In genomic region chr2:168005616-168006015, GRCm38 (mm10) we compare ENCODE assay signal across 12 mouse cellular contexts. TPM values are rescaled to one million over a fixed set of nuclear protein-coding genes. Genes with fewer than 3 reads are reported as not detected.
A peak's percentile ranks its signal among the peaks of the same experiment; 100 is the strongest.
DNase-seq lines count a peak whose midpoint lies in the region; ATAC-seq and TF ChIP-seq lines count a peak whose summit lies in the region.
"Had no signal": no experiment of that assay in that cellular context is flagged by ENCODE, and none has a peak within 500 bp of the region (broad histone marks: within the 10 kb centered on the region; RNA-seq: fewer than 3 reads in every experiment).

No protein-coding gene starts in this region.

- no peak overlapping the region for H3K27ac ChIP-seq in lung, embryonic 16.5 days (ENCODE audit: low read length)
- no peak overlapping the region for H3K27ac ChIP-seq in lung, postnatal 0 days (ENCODE audit: low read length)
- H3K27ac ChIP-seq in left cerebral cortex, adult 2 months, result no peak overlapping the region
- no peak overlapping the region for H3K27ac ChIP-seq in forebrain, embryonic 12.5 days
- H3K27ac ChIP-seq in hindbrain, postnatal 0 days, result no peak overlapping the region
- H3K27ac ChIP-seq: hindbrain, embryonic 14.5 days had no signal

- peaks cover 1% of the 10 kb centered on the region; the same call in 1 of the 2 replicates for H3K9me3 ChIP-seq in lung, embryonic 16.5 days (ENCODE audit: control insufficient read depth, low read length)
- H3K9me3 ChIP-seq in lung, postnatal 0 days (ENCODE audit: low read length), result no peaks in the 10 kb centered on the region
- H3K9me3 ChIP-seq in forebrain, embryonic 12.5 days, result peaks cover under 1% of the 10 kb centered on the region; the same call in 1 of the 2 replicates
- H3K9me3 ChIP-seq in hindbrain, postnatal 0 days (ENCODE audit: low read length), result no peaks in the 10 kb centered on the region

- no peak overlapping the region for H3K9ac ChIP-seq in lung, embryonic 16.5 days (ENCODE audit: low read length)
- no peak overlapping the region for H3K9ac ChIP-seq in lung, postnatal 0 days (replicated peaks; ENCODE audit: low read depth)
- H3K9ac ChIP-seq in forebrain, embryonic 12.5 days, result no peak overlapping the region
- H3K9ac ChIP-seq in hindbrain, postnatal 0 days (replicated peaks; ENCODE audit: low read length), result no peak overlapping the region
- H3K9ac ChIP-seq: hindbrain, embryonic 14.5 days; limb, embryonic 12.5 days had no signal

- no peaks in the 10 kb centered on the region for H3K27me3 ChIP-seq in lung, embryonic 16.5 days (ENCODE audit: control insufficient read depth, insufficient read depth, low read depth, low read length)
- no peaks in the 10 kb centered on the region for H3K27me3 ChIP-seq in lung, postnatal 0 days (replicated peaks; ENCODE audit: insufficient read depth, low read length)
- no peaks in the 10 kb centered on the region for H3K27me3 ChIP-seq in forebrain, embryonic 12.5 days
- H3K27me3 ChIP-seq in hindbrain, postnatal 0 days (ENCODE audit: insufficient read depth, low read length), result no peaks in the 10 kb centered on the region
- H3K27me3 ChIP-seq: limb, embryonic 12.5 days had no signal

- H3K4me3 ChIP-seq in lung, embryonic 16.5 days (ENCODE audit: low read length), result no peak overlapping the region
- H3K4me3 ChIP-seq in lung, adult 2 months (replicated peaks; ENCODE audit: extremely low read depth, low read depth, low read length), result no peak overlapping the region
- H3K4me3 ChIP-seq in lung, postnatal 0 days (ENCODE audit: low read depth, low read length), result no peak overlapping the region
- no peak overlapping the region for H3K4me3 ChIP-seq in left cerebral cortex, adult 2 months
- no peak overlapping the region for H3K4me3 ChIP-seq in forebrain, embryonic 12.5 days (replicated peaks)
- no peak overlapping the region for H3K4me3 ChIP-seq in hindbrain, postnatal 0 days (ENCODE audit: low read length)
- H3K4me3 ChIP-seq: limb, embryonic 12.5 days had no signal

- TF ChIP-seq POLR2A in lung, adult 2 months (IDR thresholded peaks at IDR 0.05; ENCODE audit: borderline replicate concordance, extremely low read depth, low read depth, low read length), result no peak

- no peak overlapping the region for H3K4me2 ChIP-seq in lung, embryonic 16.5 days (ENCODE audit: low read depth, low read length)
- H3K4me2 ChIP-seq in lung, postnatal 0 days (replicated peaks; ENCODE audit: low read depth, low read length), result no peak overlapping the region
- no peak overlapping the region for H3K4me2 ChIP-seq in forebrain, embryonic 12.5 days
- H3K4me2 ChIP-seq in hindbrain, postnatal 0 days (ENCODE audit: low read depth, low read length), result no peak overlapping the region
- H3K4me2 ChIP-seq: hindbrain, embryonic 14.5 days; limb, embryonic 12.5 days had no signal

- no peak for TF ChIP-seq CTCF in lung, adult 2 months (IDR thresholded peaks at IDR 0.05; ENCODE audit: insufficient read depth, low read length)
- no peak for TF ChIP-seq CTCF in lung, postnatal 0 days (IDR thresholded peaks at IDR 0.05)
- no peak for TF ChIP-seq CTCF in left cerebral cortex, adult 2 months (IDR thresholded peaks at IDR 0.05)
- no peak for TF ChIP-seq CTCF in hindbrain, postnatal 0 days (IDR thresholded peaks at IDR 0.05; ENCODE audit: low read depth)

- H3K4me1 ChIP-seq in lung, embryonic 16.5 days (replicated peaks; ENCODE audit: control insufficient read depth, insufficient read depth, low read length), result peaks cover 14% of the 10 kb centered on the region
- H3K4me1 ChIP-seq in lung, adult 2 months (ENCODE audit: control insufficient read depth, insufficient read depth, low read length), result peaks cover 8% of the 10 kb centered on the region
- peaks cover 7% of the 10 kb centered on the region; the same call in 1 of the 2 replicates for H3K4me1 ChIP-seq in lung, postnatal 0 days (ENCODE audit: insufficient read depth, low read depth, low read length)
- peaks cover 8% of the 10 kb centered on the region; the same call in 1 of the 2 replicates for H3K4me1 ChIP-seq in forebrain, embryonic 12.5 days
- H3K4me1 ChIP-seq in hindbrain, postnatal 0 days (ENCODE audit: insufficient read depth, low read length), result no peaks in the 10 kb centered on the region

- H3K36me3 ChIP-seq in lung, embryonic 16.5 days (ENCODE audit: control insufficient read depth, insufficient read depth, low read length), result no peaks in the 10 kb centered on the region
- H3K36me3 ChIP-seq in lung, postnatal 0 days (ENCODE audit: insufficient read depth, low read length), result no peaks in the 10 kb centered on the region
- no peaks in the 10 kb centered on the region for H3K36me3 ChIP-seq in forebrain, embryonic 12.5 days (replicated peaks)
- H3K36me3 ChIP-seq in hindbrain, postnatal 0 days (ENCODE audit: insufficient read depth, low read length), result no peaks in the 10 kb centered on the region
- H3K36me3 ChIP-seq: limb, embryonic 12.5 days had no signal

- ATAC-seq in lung, embryonic 16.5 days (ENCODE audit: low read depth), result 0 out of 2 replicates have a peak, but pooled peaks have one; percentile 16
- ATAC-seq in lung, postnatal 0 days, result peak; percentile 52
- no peak for ATAC-seq in forebrain, embryonic 12.5 days (ENCODE audit: low FRiP score)
- ATAC-seq in hindbrain, postnatal 0 days, result no peak; the same call in 1 of the 2 replicates

- no peak for DNase-seq in lung, adult 2 months
- peak; percentile 38 for DNase-seq in kidney, adult 18-20 months
- DNase-seq in lung, postnatal 0 days (ENCODE audit: low spot score), result peak; percentile 69
- no peak for DNase-seq in thymus, adult 18-20 months
- DNase-seq in left cerebral cortex, adult 2 months (ENCODE audit: extremely low spot score in 1 of 2, low spot score in 2 of 2), result no peak
- DNase-seq in hindbrain, postnatal 0 days (ENCODE audit: low spot score), result no peak
- DNase-seq: cerebellum, postnatal 10 days had no signal

- 40% methylated on average over 3 of the region's 3 CpGs for WGBS in lung, embryonic 16.5 days
- 30% methylated on average over 3 of the region's 3 CpGs for WGBS in lung, adult 2 months
- WGBS in lung, postnatal 0 days, result 30% methylated on average over 3 of the region's 3 CpGs
- 63% methylated on average over 3 of the region's 3 CpGs for WGBS in forebrain, embryonic 12.5 days
- 70% methylated on average over 3 of the region's 3 CpGs for WGBS in hindbrain, postnatal 0 days

- no peak for TF ChIP-seq EP300 in lung, postnatal 0 days (IDR thresholded peaks at IDR 0.05)

- intact Hi-C loops in left cerebral cortex, adult 2 months (cut with DNase I), result no loop called here

RNA-seq across cellular contexts. Expression of gene Ripor3, which starts 4.8 kb away (rescaled TPM):
- polyA plus RNA-seq in lung, embryonic 16.5 days (2015; fragmentation: Nextera tagmentation; extraction: Ambion mirVana), result 2.0 and 2.5 TPM in 2 replicates
- polyA plus RNA-seq in lung, adult 2 months (2012; rRNA removed), result 2.3 and 5.3 TPM in 2 replicates
- polyA plus RNA-seq in lung, postnatal 0 days (2015; fragmentation: Nextera tagmentation; extraction: Ambion mirVana), result 1.00 and 1.1 TPM in 2 replicates
- total RNA-seq in left cerebral cortex, adult 2 months (2021), result under 1 TPM; 0.21 to 0.61 TPM
- polyA plus RNA-seq in forebrain, embryonic 12.5 days (2016; fragmentation: Nextera tagmentation; extraction: Ambion mirVana), result 0.24 and 0.82 TPM in 2 replicates
- total RNA-seq in hindbrain, postnatal 0 days (2014; rRNA removed), result 0.25 and 1.0 TPM in 2 replicates
- polyA plus RNA-seq in hindbrain, postnatal 0 days (2015; fragmentation: Nextera tagmentation; extraction: Ambion mirVana), result 0.45 TPM in 2 replicates
- total RNA-seq: MEL had no signal

Comparison
In these comparisons a context has a peak if more than half of its experiments do, and no peak if none do; other contexts are left out.
1. DNase-seq: peak in kidney, adult 18-20 months (single experiment) and lung, postnatal 0 days (single experiment); none in lung, adult 2 months (single experiment), thymus, adult 18-20 months (0 of 2), left cerebral cortex, adult 2 months (0 of 2) and hindbrain, postnatal 0 days (single experiment).
2. ATAC-seq: peak in lung, embryonic 16.5 days (single experiment) and lung, postnatal 0 days (single experiment); none in forebrain, embryonic 12.5 days (single experiment) and hindbrain, postnatal 0 days (single experiment).